Mouse (Mus musculus): ENCODE results near the gene Cpt1c. TPM values are rescaled to one million over a fixed set of nuclear protein-coding genes. Genes with fewer than 3 reads are reported as not detected.

Gene Cpt1c
- polyA plus RNA-seq, 1 experiment from 2014 or later: 22.4 TPM

DNA sequence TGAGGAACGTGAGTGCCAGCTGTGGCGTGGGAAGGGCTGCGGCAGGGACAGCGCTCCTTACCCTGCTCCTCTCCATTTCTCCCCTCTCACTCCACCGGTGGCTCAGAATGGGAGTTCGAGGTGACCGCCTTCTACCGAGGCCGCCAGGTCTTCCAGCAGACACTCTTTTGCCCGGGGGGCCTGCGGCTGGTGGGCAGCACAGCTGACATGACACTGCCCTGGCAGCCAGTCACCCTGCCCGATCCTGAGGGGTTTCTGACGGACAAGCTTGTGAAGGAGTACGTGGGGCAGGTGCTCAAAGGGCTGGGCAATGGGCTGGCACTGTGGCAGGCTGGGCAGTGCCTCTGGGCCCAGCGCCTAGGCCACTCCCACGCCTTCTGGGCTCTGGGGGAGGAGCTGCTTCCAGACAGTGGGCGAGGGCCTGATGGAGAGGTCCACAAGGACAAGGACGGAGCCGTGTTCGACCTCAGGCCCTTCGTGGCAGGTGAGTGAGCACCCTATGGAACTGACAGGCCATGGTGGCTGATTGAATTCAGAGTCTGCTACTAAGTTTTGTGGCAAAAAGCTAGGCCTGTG lies 26.0 kb upstream of the Cpt1c start:
- ATAC-seq (ENCODE audit: low FRiP score, low TSS enrichment): no peak
- Histone ChIP-seq H3K9me3 (ENCODE audit: low read length) (no peaks in the 10 kb centered on the region), H3K4me3 (ENCODE audit: low read length) (no peak overlapping the region), H3K4me1 (ENCODE audit: insufficient read depth, low read length) (peaks cover 43% of the 10 kb centered on the region), H3K9ac (replicated peaks; ENCODE audit: low read length) (0 out of 2 replicates have a peak overlapping the region, but pooled peaks have one; percentile 16), H3K27ac (ENCODE audit: low read length) (peak overlapping the region; percentile 20; the same call in 1 of the 2 replicates), H3K36me3 (ENCODE audit: insufficient read depth, low read length) (peaks cover 56% of the 10 kb centered on the region), H3K27me3 (ENCODE audit: insufficient read depth, low read length) (no peaks in the 10 kb centered on the region), H3K4me2 (replicated peaks; ENCODE audit: low read depth, low read length) (no peak overlapping the region)
- 72% methylated on average over 21 of the region's 21 CpGs for WGBS

DNA sequence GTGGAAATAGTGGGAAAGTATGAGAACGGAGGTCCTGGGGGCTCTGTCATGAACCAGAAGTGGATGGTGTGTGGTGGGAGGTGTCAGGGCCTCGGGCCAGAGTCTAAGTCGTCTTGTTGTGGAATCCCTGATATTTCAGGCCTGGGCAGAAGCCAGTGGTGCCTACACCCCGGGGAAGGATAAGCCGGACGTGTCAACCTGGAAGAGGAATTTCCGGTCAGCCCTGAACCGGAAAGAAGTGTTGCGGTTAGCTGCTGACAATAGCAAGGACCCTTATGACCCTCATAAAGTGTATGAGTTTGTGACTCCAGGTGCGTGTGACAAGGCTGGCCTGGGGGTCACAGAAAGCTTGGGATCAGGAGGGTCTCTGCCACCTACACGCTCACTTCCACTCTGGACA lies 25.1 kb upstream of the Cpt1c start:
- no peaks in the 10 kb centered on the region for H3K27me3 ChIP-seq (ENCODE audit: insufficient read depth, low read length)
- H3K9me3 ChIP-seq (ENCODE audit: low read length): no peaks in the 10 kb centered on the region
- no peak for ATAC-seq (ENCODE audit: low FRiP score, low TSS enrichment)
- peaks cover 44% of the 10 kb centered on the region for H3K4me1 ChIP-seq (ENCODE audit: insufficient read depth, low read length)
- H3K4me3 ChIP-seq (ENCODE audit: low read length): no peak overlapping the region; the same call in 1 of the 2 replicates
- 0 out of 2 replicates have a peak overlapping the region, but pooled peaks have one; percentile 16 for H3K4me2 ChIP-seq (replicated peaks; ENCODE audit: low read depth, low read length)
- H3K9ac ChIP-seq (replicated peaks; ENCODE audit: low read length): peak overlapping the region; percentile 35
- peaks cover 58% of the 10 kb centered on the region for H3K36me3 ChIP-seq (ENCODE audit: insufficient read depth, low read length)
- H3K27ac ChIP-seq (ENCODE audit: low read length): 0 out of 2 replicates have a peak overlapping the region, but pooled peaks have one; percentile 7
- WGBS: 51% methylated on average over 11 of the region's 11 CpGs

DNA sequence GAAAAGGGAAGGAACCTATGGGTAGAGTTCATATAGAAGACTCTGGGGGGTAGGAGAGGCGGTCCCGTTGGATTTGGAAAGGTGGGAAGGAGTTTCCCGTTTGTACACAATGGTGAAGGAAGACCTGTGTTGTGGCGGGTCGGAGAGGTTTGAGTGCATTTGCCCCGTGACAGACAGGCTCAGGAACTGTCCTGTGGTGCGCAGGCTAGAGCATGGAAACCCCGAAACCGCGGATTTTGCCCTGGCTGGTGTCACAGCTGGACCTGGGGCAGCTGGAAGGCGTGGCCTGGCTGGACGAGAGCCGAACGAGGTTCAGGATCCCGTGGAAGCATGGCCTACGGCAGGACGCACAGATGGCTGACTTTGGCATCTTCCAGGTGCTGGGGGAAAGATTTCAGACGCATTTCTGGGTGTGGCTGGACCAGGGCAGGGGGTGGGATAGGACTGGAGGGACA lies 23.9 kb upstream of the Cpt1c start, which contains the start of gene Bcl2l12:
Bcl2l12 (minus strand) TSS at position 212 of the 455 bp plus-strand sequence.
- Histone ChIP-seq H3K9me3 (ENCODE audit: low read length) (no peaks in the 10 kb centered on the region), H3K27ac (ENCODE audit: low read length) (peak within 1 kb of the TSS; percentile 95), H3K4me2 (replicated peaks; ENCODE audit: low read depth, low read length) (peak within 1 kb of the TSS; percentile 96), H3K9ac (replicated peaks; ENCODE audit: low read length) (peak within 1 kb of the TSS; percentile 92), H3K4me1 (ENCODE audit: insufficient read depth, low read length) (peaks cover 40% of the 10 kb centered on the region), H3K27me3 (ENCODE audit: insufficient read depth, low read length) (no peaks in the 10 kb centered on the region), H3K36me3 (ENCODE audit: insufficient read depth, low read length) (peaks cover 58% of the 10 kb centered on the region), H3K4me3 (ENCODE audit: low read length) (peak within 1 kb of the TSS; percentile 89)
- WGBS: under 1% methylated on average over 18 of the region's 18 CpGs
- ATAC-seq (ENCODE audit: low FRiP score, low TSS enrichment): 0 out of 2 replicates have a peak, but pooled peaks have one; percentile 5

DNA sequence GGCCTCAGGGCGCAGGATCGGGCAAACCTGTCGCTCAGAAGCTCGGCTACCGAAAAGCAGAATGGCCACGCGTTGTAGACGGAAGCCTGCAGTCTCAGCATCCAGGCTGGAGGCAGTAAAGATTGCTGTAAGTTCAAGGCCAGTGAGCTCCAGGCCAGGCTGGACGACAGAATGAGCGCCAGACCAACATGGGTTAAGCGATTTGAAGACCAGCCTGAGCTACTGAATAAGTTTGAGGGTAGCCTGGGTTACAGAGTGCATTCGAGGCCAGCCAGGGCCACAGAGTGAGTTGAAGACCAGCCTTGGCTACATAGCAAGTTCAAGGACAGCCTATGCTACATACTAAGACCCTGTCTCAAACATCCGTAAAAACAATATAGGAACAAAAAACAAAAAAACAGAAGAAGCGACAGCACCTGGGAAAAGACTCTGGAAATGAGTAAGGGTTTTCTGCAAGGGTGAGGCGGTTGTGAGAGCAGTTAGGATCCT lies 23.3 kb upstream of the Cpt1c start:
- H3K27ac ChIP-seq (ENCODE audit: low read length): peak overlapping the region; percentile 95
- 3% methylated on average over 15 of the region's 15 CpGs for WGBS
- H3K4me1 ChIP-seq (ENCODE audit: insufficient read depth, low read length): peaks cover 40% of the 10 kb centered on the region
- H3K4me3 ChIP-seq (ENCODE audit: low read length): peak overlapping the region; percentile 89
- peak overlapping the region; percentile 92 for H3K9ac ChIP-seq (replicated peaks; ENCODE audit: low read length)
- H3K9me3 ChIP-seq (ENCODE audit: low read length): no peaks in the 10 kb centered on the region
- peaks cover 54% of the 10 kb centered on the region for H3K36me3 ChIP-seq (ENCODE audit: insufficient read depth, low read length)
- H3K4me2 ChIP-seq (replicated peaks; ENCODE audit: low read depth, low read length): peak overlapping the region; percentile 96
- peak; percentile 2; the same call in 1 of the 2 replicates for ATAC-seq (ENCODE audit: low FRiP score, low TSS enrichment)
- no peaks in the 10 kb centered on the region for H3K27me3 ChIP-seq (ENCODE audit: insufficient read depth, low read length)

DNA sequence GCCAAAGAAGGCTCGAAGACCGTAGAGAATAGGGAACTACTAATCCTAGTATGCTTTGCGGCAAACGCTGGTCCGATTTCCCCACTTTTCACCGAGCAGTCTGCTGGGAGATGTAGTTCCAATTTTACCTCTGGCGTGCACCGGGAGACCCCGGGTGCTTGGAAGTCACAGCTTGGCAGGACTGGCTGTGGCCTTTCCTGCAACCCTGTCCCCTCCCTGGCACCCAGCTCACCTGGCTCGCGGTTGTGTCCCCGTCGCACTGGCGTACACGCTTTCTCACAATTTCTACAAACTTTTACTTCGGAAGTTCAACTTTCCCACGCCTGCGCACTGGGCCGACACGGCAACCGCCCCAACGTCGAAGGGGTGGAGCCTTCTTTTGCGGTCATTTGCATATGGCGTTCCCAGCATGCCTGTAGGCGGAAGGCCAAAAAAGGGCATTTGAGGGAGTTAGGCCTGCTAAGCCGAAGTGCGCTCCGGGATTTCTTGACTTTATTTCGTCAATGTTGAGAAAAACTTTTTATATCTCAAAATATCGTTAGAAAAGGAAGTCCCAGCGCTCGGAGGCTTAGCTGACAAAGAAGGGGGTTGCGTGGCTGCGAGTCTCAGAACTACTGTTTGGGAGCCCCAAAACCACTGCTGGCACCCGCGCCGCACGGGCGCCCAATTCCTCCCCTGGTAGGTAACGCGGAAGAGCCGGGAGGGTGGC lies 22.7 kb upstream of the Cpt1c start, which contains the start of gene Irf3:
Irf3 (plus strand) TSS at position 418 of the 709 bp plus-strand sequence.
- Histone ChIP-seq H3K27me3 (ENCODE audit: insufficient read depth, low read length) (no peaks in the 10 kb centered on the region), H3K36me3 (ENCODE audit: insufficient read depth, low read length) (peaks cover 54% of the 10 kb centered on the region), H3K9ac (replicated peaks; ENCODE audit: low read length) (peak within 1 kb of the TSS; percentile 92), H3K4me2 (replicated peaks; ENCODE audit: low read depth, low read length) (peak within 1 kb of the TSS; percentile 96), H3K27ac (ENCODE audit: low read length) (peak within 1 kb of the TSS; percentile 95), H3K4me3 (ENCODE audit: low read length) (peak within 1 kb of the TSS; percentile 89), H3K4me1 (ENCODE audit: insufficient read depth, low read length) (peaks cover 40% of the 10 kb centered on the region), H3K9me3 (ENCODE audit: low read length) (no peaks in the 10 kb centered on the region)
- under 1% methylated on average over 43 of the region's 43 CpGs for WGBS
- peak; percentile 91 for ATAC-seq (ENCODE audit: low FRiP score, low TSS enrichment)

DNA sequence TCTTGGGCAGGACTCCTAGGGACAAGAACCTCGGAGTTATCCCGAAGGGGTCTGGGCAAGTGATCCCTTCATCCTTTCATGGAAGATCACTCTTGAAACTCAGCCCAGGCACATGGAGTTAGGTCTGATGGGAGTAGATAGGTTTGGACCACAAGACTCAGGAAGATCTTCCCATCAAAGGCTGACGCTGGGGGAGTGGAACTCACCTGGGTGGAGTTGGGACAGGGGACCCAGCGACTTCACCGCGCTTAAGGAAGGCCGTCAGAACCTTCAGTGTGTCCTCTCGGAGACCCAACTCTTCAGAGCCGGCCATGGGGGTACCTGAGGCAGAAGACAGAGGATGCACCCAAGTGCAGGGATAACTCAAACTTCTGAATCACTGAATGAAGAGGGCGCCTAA lies 22.0 kb upstream of the Cpt1c start:
- 6% methylated on average over 10 of the region's 10 CpGs for WGBS
- Histone ChIP-seq H3K9me3 (ENCODE audit: low read length) (no peaks in the 10 kb centered on the region), H3K27ac (ENCODE audit: low read length) (peak overlapping the region; percentile 95; the same call in 1 of the 2 replicates), H3K4me1 (ENCODE audit: insufficient read depth, low read length) (peaks cover 40% of the 10 kb centered on the region), H3K36me3 (ENCODE audit: insufficient read depth, low read length) (peaks cover 54% of the 10 kb centered on the region), H3K4me3 (ENCODE audit: low read length) (peak overlapping the region; percentile 89), H3K9ac (replicated peaks; ENCODE audit: low read length) (peak overlapping the region; percentile 92), H3K27me3 (ENCODE audit: insufficient read depth, low read length) (no peaks in the 10 kb centered on the region), H3K4me2 (replicated peaks; ENCODE audit: low read depth, low read length) (peak overlapping the region; percentile 96)
- no peak for ATAC-seq (ENCODE audit: low FRiP score, low TSS enrichment)

DNA sequence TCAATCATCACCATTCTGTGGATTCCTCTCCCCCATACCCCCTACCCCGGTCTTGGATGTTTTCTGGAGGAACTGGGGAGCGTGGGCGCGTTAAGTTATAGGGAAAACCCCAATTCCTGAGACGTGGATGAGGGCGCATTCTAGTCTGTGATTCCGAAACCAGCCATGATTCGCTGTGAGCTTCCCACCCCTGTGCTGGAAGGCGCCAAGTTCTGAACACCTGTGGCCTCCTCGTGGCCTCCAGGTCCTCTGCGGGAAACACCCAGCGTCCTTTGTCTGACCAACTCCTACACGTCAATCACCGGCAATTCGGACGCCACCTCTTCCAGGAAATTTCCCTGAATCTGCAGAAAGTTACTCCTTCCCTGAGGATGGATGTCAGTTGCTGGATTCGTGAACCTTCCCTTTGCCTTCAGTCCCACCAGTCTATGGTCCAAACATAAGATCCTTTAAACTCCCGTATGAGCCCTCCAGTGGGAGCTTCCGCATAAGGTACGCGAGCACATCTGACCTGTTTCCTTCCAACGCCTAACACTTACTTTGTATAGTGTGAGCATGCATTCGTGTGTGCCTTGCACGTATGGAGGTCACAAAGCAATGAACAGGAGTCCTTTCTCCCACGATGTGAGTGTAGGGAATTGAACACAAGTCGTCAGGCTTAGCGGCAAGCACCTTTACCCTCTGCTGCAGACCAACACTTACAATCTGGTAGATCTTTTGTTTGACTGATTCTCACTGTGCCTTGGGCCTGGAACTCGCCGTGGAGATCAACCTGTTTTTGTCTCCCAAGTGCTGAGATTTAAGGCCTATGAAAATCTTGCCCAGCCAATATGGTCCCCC lies 12.4 kb upstream of the Cpt1c start:
- Histone ChIP-seq H3K9ac (replicated peaks; ENCODE audit: low read length) (peak overlapping the region; percentile 82), H3K4me2 (replicated peaks; ENCODE audit: low read depth, low read length) (peak overlapping the region; percentile 59), H3K4me3 (ENCODE audit: low read length) (peak overlapping the region; percentile 60), H3K36me3 (ENCODE audit: insufficient read depth, low read length) (peaks cover 32% of the 10 kb centered on the region), H3K27ac (ENCODE audit: low read length) (peak overlapping the region; percentile 94), H3K27me3 (ENCODE audit: insufficient read depth, low read length) (no peaks in the 10 kb centered on the region), H3K9me3 (ENCODE audit: low read length) (no peaks in the 10 kb centered on the region), H3K4me1 (ENCODE audit: insufficient read depth, low read length) (peaks cover 35% of the 10 kb centered on the region)
- ATAC-seq (ENCODE audit: low FRiP score, low TSS enrichment): peak; percentile 28
- WGBS: 1% methylated on average over 29 of the region's 29 CpGs

DNA sequence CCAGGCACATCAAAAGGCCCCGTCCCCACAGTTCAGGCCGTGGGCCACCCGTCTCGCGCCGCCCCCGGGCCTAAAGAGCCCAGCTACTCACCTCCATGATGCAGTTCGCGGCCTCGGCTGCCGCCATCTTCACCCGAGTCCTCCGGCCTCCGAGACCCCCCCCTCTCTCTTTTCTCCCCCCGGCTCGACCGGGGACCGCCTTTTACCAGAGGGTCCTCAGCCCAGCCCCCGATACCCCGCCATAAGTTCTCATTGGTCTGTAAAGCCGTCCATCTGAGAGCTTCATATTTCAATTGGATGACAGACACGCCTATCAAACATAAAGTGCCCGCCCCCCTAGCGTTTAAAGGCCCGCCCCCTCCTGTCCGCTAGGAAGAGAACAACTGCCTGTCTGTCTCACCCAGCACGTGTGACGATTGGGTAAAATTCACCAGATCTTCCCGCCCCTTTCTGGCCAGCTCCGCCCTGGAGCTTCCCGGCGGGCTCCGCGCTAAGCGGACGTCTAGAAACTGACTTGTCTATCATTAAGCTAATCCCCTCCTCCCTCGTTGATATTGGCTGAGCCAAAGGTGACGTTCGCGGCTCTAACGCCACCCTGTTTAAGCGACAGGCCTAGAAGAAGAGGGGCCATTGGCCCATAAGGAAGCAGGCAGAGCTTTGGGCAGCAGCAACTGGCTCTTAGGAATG lies 11.7 kb upstream of the Cpt1c start, which contains the start of gene Prmt1:
Prmt1 (minus strand) TSS at position 377 of the 687 bp plus-strand sequence.
- H3K4me3 ChIP-seq (ENCODE audit: low read length): peak within 1 kb of the TSS; percentile 98
- whole genome bisulfite sequencing: under 1% methylated on average over 42 of the region's 42 CpGs

More for the DNA sequence above, 11.7 kb upstream of the Cpt1c start, which contains the start of gene Prmt1:
- Histone ChIP-seq H3K4me2 (replicated peaks; ENCODE audit: low read depth, low read length) (peak within 1 kb of the TSS; percentile 63), H3K36me3 (ENCODE audit: insufficient read depth, low read length) (peaks cover 33% of the 10 kb centered on the region), H3K4me1 (ENCODE audit: insufficient read depth, low read length) (peaks cover 35% of the 10 kb centered on the region), H3K9me3 (ENCODE audit: low read length) (no peaks in the 10 kb centered on the region), H3K27ac (ENCODE audit: low read length) (peak within 1 kb of the TSS; percentile 97), H3K27me3 (ENCODE audit: insufficient read depth, low read length) (no peaks in the 10 kb centered on the region), H3K9ac (replicated peaks; ENCODE audit: low read length) (peak within 1 kb of the TSS; percentile 99)
- ATAC-seq (ENCODE audit: low FRiP score, low TSS enrichment): peak; percentile 97
